Mouse (Mus musculus) liver, postnatal 0 days (tissue): ENCODE measurements at regions not wholly inside any gene's neighbourhood (a gene's known extent, or its start where the extent isn't known, plus 50 kb on each side); places are given as distances from the start of the nearest gene placed in this dataset.

Experiments used
- ATAC-seq: fragments of 200-750 bp; cut with Nextera tagmentation; 2 replicates; pipeline ENCODE4 v1.8.0; 2017; ENCODE audit warnings: mild to moderate bottlenecking, moderate library complexity
- DNase-seq: peaks from one replicate; pipeline ENCODE4 v3.0.0-alpha.2; 2016
- H3K27ac ChIP-seq: fragments of 300-500 bp; sonication (generic); 2 replicates; pipeline ENCODE4 v1.5.1; 2014; ENCODE audit warnings: antibody characterized with exemption, moderate library complexity, mild to moderate bottlenecking, low read depth
- H3K27me3 ChIP-seq: fragments of 300-500 bp; sonication (generic); 2 replicates; pipeline ENCODE4 v1.6.1; 2014; ENCODE audit warnings: low read length, control low read depth, mixed read lengths; ENCODE audit not compliant: insufficient read depth
- H3K36me3 ChIP-seq: fragments of 300-500 bp; sonication (generic); replicated peaks from 2 replicates; pipeline ENCODE4 v1.6.1; 2014; ENCODE audit warnings: mild to moderate bottlenecking, control low read depth, low read length, moderate library complexity, mixed read lengths; ENCODE audit not compliant: insufficient read depth
- H3K4me1 ChIP-seq: fragments of 300-500 bp; sonication (generic); 2 replicates; pipeline ENCODE4 v1.6.1; 2014; ENCODE audit warnings: antibody characterized with exemption, mild to moderate bottlenecking, control low read depth; ENCODE audit not compliant: insufficient read depth
- H3K4me2 ChIP-seq: fragments of 300-500 bp; sonication (generic); 2 replicates; pipeline ENCODE4 v1.6.1; 2014; ENCODE audit warnings: low read depth, mild to moderate bottlenecking, low read length, moderate library complexity, mixed read lengths
- H3K4me3 ChIP-seq: fragments of 300-500 bp; sonication (generic); 2 replicates; pipeline ENCODE4 v1.5.1; 2014; ENCODE audit warnings: low read depth, low read length
- H3K9ac ChIP-seq: fragments of 300-500 bp; sonication (generic); replicated peaks from 2 replicates; pipeline ENCODE4 v1.6.1; 2014; ENCODE audit warnings: mild to moderate bottlenecking, moderate library complexity
- H3K9me3 ChIP-seq: fragments of 300-500 bp; sonication (generic); 2 replicates; pipeline ENCODE4 v1.6.1; 2016; ENCODE audit warnings: mild to moderate bottlenecking, control low read depth, low read length, mixed read lengths
- CTCF ChIP-seq: sonication (generic); IDR thresholded peaks from 2 replicates; pipeline ENCODE4 v1.5.1; 2016; ENCODE audit warnings: antibody characterized with exemption, low read depth
- EP300 ChIP-seq: IDR thresholded peaks from 2 replicates; pipeline ENCODE4 v1.6.1; 2016; ENCODE audit warnings: antibody characterized with exemption, low read depth, mild to moderate bottlenecking
- WGBS: fragments of 180-500 bp; shearing (Covaris S2); extraction: QIAGEN DNeasy Blood & Tissue Kit; methylation state at CpG from one replicate; pipeline ENCODE4 v1.1.7; 2014; ENCODE audit not compliant: insufficient replicate concordance; 5-methylcytosine and 5-hydroxymethylcytosine counted together
- microRNA counts: library from miRNA; unstranded; fragments of <30 nt; microRNA quantifications from one replicate; lab custom pipeline; 2015
- microRNA-seq: library from miRNA; unstranded; fragments of <30 nt; microRNA quantifications from one replicate; pipeline ENCODE4, GENCODE M21; 2016

GRCm38 (mm10) chr15:68341056-68341455, 1840.3 kb upstream of the Lrrc6 start:
- H3K27me3 ChIP-seq = no peaks in the 10 kb centered on the region
- H3K9ac ChIP-seq = no peak overlapping the region
- H3K4me1 ChIP-seq = no peaks in the 10 kb centered on the region
- DNase-seq (no peak), ATAC-seq (no peak)
- no peak for TF ChIP-seq EP300
- no peak for TF ChIP-seq CTCF
- H3K36me3 ChIP-seq = peaks cover 6% of the 10 kb centered on the region
- no peaks in the 10 kb centered on the region for H3K9me3 ChIP-seq
- H3K4me2 ChIP-seq = no peak overlapping the region
- 66% methylated on average over 5 of the region's 5 CpGs for WGBS
- no peak overlapping the region for H3K4me3 ChIP-seq
- H3K27ac ChIP-seq = no peak overlapping the region

- DNase-seq = no peak
- H3K27ac ChIP-seq = no peak overlapping the region
- H3K4me1 ChIP-seq = no peaks in the 10 kb centered on the region
- H3K9ac ChIP-seq = no peak overlapping the region
- no peaks in the 10 kb centered on the region for H3K9me3 ChIP-seq
- no peak for ATAC-seq
- H3K4me3 ChIP-seq = no peak overlapping the region
- H3K36me3 ChIP-seq = peaks cover 6% of the 10 kb centered on the region
- no peaks in the 10 kb centered on the region for H3K27me3 ChIP-seq
- TF ChIP-seq CTCF (no peak), EP300 (no peak)
- 83% methylated on average over 2 of the region's 2 CpGs for WGBS
- H3K4me2 ChIP-seq = no peak overlapping the region
Observed at GRCm38 (mm10) chr15:68337264-68337663, 1836.6 kb upstream of the Lrrc6 start.

GRCm38 (mm10) chr15:68335837-68336236, 1835.1 kb upstream of the Lrrc6 start:
- TF ChIP-seq CTCF (no peak), EP300 (no peak)
- peaks cover 3% of the 10 kb centered on the region; the same call in 1 of the 2 replicates for H3K36me3 ChIP-seq
- H3K4me2 ChIP-seq = no peak overlapping the region
- H3K4me1 ChIP-seq = no peaks in the 10 kb centered on the region
- H3K9me3 ChIP-seq = no peaks in the 10 kb centered on the region
- DNase-seq (no peak), ATAC-seq (no peak)
- H3K9ac ChIP-seq = no peak overlapping the region
- H3K27me3 ChIP-seq = no peaks in the 10 kb centered on the region
- H3K27ac ChIP-seq = no peak overlapping the region
- H3K4me3 ChIP-seq = no peak overlapping the region

GRCm38 (mm10) chr15:68316116-68316515, 1815.4 kb upstream of the Lrrc6 start:
- Histone ChIP-seq H3K36me3 (no peaks in the 10 kb centered on the region), H3K4me1 (no peaks in the 10 kb centered on the region), H3K9ac (no peak overlapping the region), H3K9me3 (no peaks in the 10 kb centered on the region), H3K27me3 (no peaks in the 10 kb centered on the region), H3K27ac (no peak overlapping the region), H3K4me2 (no peak overlapping the region), H3K4me3 (no peak overlapping the region)
- no peak for TF ChIP-seq CTCF
- TF ChIP-seq EP300 = no peak
- ATAC-seq = no peak
- no peak for DNase-seq
- 77% methylated on average over 1 of the region's 1 CpGs for WGBS

MicroRNAs encoded in the stretch of these regions (microRNA counts, 519-probe panel; counts per million panel counts)
- 6,789 counts per million, percentile 81 among the panel's probes with 10 or more counts for microRNA mmu-miR-30b (lab: Ali Mortazavi, UCI)
- microRNA mmu-miR-30d (lab: Ali Mortazavi, UCI) = 6,127 counts per million, percentile 73 among the panel's probes with 10 or more counts

Small RNA genes in the stretch of these regions (microRNA-seq; reads per million reads assigned to microRNA genes)
- 390 reads per million, percentile 60 among the genes with 10 or more reads in this experiment for gene Mir30b
- 7,983 reads per million, percentile 91 among the genes with 10 or more reads in this experiment for gene Mir30d
